Mouse (Mus musculus) neural tube, embryonic 12.5 days (tissue): ENCODE results near the gene Fancb. TPM values are rescaled to one million over a fixed set of nuclear protein-coding genes. Genes with fewer than 3 reads are reported as not detected.

Experiments used
- polyA plus RNA-seq: library from polyadenylated mRNA; unstranded; fragments of >200 nt; fragmentation: Nextera tagmentation; extraction: Ambion mirVana; gene quantifications from 2 replicates; pipeline ENCODE4 v1.2.1, GENCODE M21; 2016

Gene Fancb
- polyA plus RNA-seq, 1 experiment from 2014 or later = 7.0 TPM

Other genes starting within 250 kb of the Fancb start
- gene Mospd2, start 217 bp upstream of the Fancb start, polyA plus RNA-seq = 17.3 and 17.6 TPM in 2 replicates
- gene Gm17604, start 24.2 kb downstream of the Fancb start, polyA plus RNA-seq = not detected in 2 replicates